Mouse (Mus musculus) cerebellum, adult 9-10 months (tissue): ENCODE data around the gene Abcb9.
A peak's percentile ranks its signal among the peaks of the same experiment; 100 is the strongest.

Experiments
- DNase-seq: peaks from one replicate; pipeline ENCODE4 v3.0.0; 2022

Abcb9 gene

GRCm38 (mm10) chr5:124029220-124030035 lies 66.2 kb downstream of the Abcb9 start:
- DNase-seq: peak; percentile 55

GRCm38 (mm10) chr5:124028680-124029079 lies 66.9 kb downstream of the Abcb9 start:
- DNase-seq: peak; percentile 22

- peak; percentile 35 for DNase-seq
Observed at GRCm38 (mm10) chr5:124027702-124028470, 67.7 kb downstream of the Abcb9 start.

GRCm38 (mm10) chr5:124026568-124026967 lies 69.0 kb downstream of the Abcb9 start:
- DNase-seq: peak; percentile 34

GRCm38 (mm10) chr5:124025587-124026441 lies 69.8 kb downstream of the Abcb9 start:
- DNase-seq: peak; percentile 57

GRCm38 (mm10) chr5:124025146-124025545 lies 70.5 kb downstream of the Abcb9 start:
- no peak for DNase-seq

GRCm38 (mm10) chr5:124024677-124025076 lies 70.9 kb downstream of the Abcb9 start:
- DNase-seq: peak; percentile 86

GRCm38 (mm10) chr5:124022365-124022764 lies 73.2 kb downstream of the Abcb9 start:
- no peak for DNase-seq

GRCm38 (mm10) chr5:124021701-124022100 lies 73.9 kb downstream of the Abcb9 start:
- no peak for DNase-seq

- DNase-seq: no peak
Observed at GRCm38 (mm10) chr5:124021148-124021547, 74.5 kb downstream of the Abcb9 start.

GRCm38 (mm10) chr5:124019348-124020216 lies 76.0 kb downstream of the Abcb9 start:
- no peak for DNase-seq

GRCm38 (mm10) chr5:124018651-124019050 lies 76.9 kb downstream of the Abcb9 start:
- no peak for DNase-seq

- DNase-seq: no peak
Observed at GRCm38 (mm10) chr5:124017941-124018340, 77.7 kb downstream of the Abcb9 start.

- no peak for DNase-seq
Observed at GRCm38 (mm10) chr5:124016291-124016821, 79.2 kb downstream of the Abcb9 start.

- no peak for DNase-seq
Observed at GRCm38 (mm10) chr5:124015727-124016126, 79.9 kb downstream of the Abcb9 start.

GRCm38 (mm10) chr5:124014791-124015251 lies 80.8 kb downstream of the Abcb9 start:
- DNase-seq: no peak

- DNase-seq: no peak
Observed at GRCm38 (mm10) chr5:124014180-124014579, 81.4 kb downstream of the Abcb9 start.

GRCm38 (mm10) chr5:124013747-124014146 lies 81.9 kb downstream of the Abcb9 start:
- no peak for DNase-seq

- DNase-seq: no peak
Observed at GRCm38 (mm10) chr5:124012885-124013284, 82.7 kb downstream of the Abcb9 start.

GRCm38 (mm10) chr5:124011927-124012326 lies 83.7 kb downstream of the Abcb9 start:
- no peak for DNase-seq
